Mouse (Mus musculus): Measurements from ENCODE around the gene Art4. TPM values are rescaled to one million over a fixed set of nuclear protein-coding genes. Genes with fewer than 3 reads are reported as not detected.

Art4 gene
- polyA plus RNA-seq (2017; shearing (Covaris generic)), result 1 to 10 TPM; 1.9 to 3.8 TPM

DNA sequence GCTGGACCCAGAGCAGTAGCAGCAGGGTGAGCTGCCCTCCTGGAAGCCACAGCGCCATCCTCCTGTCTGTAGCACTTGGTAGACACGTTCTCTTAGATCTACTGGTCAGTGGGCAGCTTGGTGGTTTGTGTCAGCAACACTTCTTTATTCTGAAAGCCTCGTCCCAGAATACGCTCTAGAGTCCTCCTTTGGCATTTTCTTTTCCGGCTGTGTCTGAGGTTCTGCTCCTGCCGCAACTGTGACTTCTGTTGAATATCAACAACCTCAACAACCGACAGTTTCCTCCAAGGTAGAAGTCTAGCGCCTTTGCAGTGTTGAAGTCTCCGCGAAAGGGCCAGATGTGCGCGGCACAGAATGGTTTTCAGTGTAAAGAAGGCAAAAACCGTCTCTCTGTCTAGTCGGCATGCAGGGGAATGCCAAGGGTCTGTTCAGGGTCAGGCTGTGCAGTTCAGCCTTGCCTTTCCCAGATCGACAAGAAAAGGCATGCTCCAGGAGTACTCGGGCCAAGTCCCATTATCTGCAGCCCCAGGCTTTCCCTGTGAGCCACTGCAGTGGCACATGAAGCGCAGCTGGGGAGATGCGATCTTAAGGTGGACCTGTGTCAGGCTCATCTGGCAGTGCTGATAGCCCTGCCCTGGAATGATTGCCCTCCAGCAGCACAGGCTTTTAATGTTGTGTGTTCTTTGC, at the start of gene Art4:
Gene Art4 (minus strand): TSS at position 548 of the 687 bp plus-strand sequence.

DNA sequence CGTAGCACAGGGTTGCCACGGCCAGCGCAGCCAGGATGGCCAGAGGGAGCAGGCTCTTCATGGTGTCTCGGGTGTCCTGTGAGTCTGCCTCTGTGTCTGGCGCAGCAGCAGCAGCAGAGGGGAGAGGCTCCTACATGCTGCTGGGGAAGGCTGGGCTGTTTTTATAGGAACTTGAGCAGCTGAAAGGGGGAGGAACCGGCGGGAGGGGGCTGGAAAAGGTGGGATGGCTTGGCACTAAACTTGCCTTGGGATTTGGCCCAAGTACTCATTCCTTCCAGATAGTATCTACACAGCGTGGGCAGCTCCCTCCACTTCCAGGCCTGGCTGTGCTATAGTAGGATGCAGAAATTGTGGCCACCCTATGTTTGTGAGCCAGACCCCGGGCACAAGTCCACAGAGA, 18.1 kb upstream of the Art4 start, which contains the start of gene Mgp:
Gene Mgp (minus strand): TSS at position 154 of the 400 bp plus-strand sequence.

GRCm38 (mm10) chr6:136835352-136835751, 22.2 kb downstream of the Art4 start, which contains the start of gene Smco3:
Gene Smco3, minus strand, starts transcription at chr6:136835452.

DNA sequence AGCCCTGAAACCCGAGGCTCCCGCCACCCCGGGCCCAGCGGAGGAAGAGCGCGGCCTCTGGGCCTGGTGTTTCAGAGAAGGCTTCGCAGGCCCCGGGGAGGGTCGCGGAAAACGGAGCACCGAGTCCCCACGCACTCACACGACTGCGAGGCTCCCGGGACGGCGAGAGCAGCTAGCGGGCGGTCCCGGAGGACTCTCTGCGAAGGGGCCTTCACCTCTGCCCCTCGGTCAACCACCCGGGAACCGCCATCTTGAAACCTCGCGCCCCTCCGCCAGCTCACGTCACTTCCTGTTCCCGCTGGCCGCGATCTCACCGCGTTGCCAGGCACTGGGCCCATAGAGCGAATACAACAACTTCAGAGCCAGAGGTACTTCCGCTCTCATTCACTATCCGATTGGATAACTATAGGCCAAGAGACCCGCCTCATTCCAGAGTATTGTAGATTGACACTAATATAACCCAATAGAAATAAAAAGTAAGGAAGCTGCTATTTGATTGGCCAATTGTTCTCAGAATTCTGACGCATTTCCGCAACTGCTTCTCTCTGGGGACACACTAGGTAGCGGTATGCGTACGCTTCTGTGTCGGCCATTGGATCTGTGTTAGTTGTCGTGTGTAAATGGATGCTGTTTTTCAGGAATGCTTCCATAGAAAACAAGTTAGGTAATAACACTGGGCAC, 29.5 kb downstream of the Art4 start, which contains the start of gene Wbp11:
Gene Wbp11 (minus strand): TSS at position 353 of the 681 bp plus-strand sequence.

DNA sequence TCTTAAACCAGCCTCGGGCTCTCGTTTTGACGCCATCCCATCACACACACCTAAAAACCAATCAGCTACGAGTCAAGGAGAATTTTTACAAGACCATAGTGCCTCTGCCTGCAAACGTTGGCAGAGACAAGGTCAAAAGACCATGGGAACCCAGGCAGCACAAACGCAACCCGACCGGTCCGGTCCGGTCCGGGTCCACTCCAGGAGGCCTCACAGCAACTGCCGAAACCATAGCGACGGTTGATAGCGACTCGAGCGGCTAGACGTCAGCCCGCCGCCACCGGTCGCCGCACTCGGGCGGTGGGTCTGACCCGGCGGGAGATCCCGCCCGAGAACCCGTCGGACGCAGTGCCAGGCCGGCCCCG, 30.0 kb downstream of the Art4 start, which contains the start of gene BC049715:
Gene BC049715 (plus strand): TSS at position 111 of the 365 bp plus-strand sequence.

DNA sequence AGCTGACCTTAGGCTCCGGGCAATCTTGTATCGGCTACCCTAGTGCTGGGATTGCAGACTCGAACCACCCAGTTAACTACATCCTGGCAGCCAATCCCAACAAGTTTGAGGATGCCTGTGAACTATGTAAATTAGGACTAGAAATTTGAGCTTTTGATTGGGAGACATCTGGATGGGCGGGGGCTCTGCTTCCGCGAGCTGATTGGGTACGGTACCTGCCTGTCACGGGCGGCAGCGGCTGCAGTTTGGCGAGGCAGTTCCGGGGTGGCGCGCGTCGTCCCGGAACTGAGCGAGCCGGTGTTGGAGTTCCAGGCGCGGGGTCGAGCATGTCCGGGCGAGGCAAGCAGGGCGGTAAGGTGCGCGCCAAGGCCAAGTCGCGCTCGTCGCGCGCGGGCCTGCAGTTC, 49.5 kb downstream of the Art4 start, which contains the start of gene H2afj:
Gene H2afj (plus strand): TSS at position 231 of the 404 bp plus-strand sequence.

DNA sequence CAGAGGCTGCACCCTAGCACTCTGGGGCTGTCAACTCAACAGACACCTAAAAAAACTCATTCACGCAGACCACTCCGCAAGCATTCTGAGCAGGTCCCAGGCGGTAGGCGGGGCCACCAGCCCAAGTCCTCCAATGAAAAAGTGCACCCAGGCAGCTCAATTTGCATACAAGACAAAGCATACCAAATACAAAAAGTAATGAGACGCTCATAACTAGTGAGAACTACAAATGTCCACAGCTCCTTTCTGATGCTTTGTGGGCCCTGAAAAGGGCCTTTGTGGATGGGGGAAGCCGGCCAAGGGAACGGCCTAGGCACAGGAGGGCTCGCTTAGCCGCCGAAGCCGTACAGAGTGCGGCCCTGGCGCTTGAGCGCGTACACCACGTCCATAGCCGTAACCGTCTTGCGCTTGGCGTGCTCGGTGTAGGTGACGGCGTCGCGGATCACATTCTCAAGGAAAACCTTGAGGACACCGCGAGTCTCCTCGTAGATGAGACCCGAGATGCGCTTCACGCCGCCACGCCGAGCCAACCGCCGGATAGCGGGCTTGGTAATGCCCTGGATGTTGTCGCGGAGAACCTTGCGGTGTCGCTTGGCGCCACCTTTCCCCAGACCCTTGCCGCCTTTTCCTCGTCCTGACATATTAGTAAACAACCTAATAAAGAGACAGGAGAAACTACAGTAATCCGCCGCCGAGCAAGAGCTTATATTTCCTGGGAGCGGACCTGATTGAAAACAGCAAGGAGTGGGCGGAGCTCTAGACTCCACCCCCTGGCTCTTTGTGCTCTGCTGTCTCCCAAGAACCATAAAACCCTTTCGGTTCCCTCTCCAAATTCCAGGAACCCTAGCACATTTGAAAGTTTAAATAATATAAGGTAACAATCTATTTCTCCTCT, 53.5 kb downstream of the Art4 start, which contains the start of gene Hist4h4:
Gene Hist4h4 (minus strand): TSS at position 677 of the 895 bp plus-strand sequence.

Other genes with a start within 250 kb of the Art4 start
- 1 to 10 TPM in 1 of 2 experiments, under 1 TPM in 1; 0.59 to 4.0 TPM for gene Plbd1, start 195.8 kb downstream of the Art4 start, polyA plus RNA-seq (2017; shearing (Covaris generic))
- gene Gucy2c, start 76.0 kb downstream of the Art4 start, polyA plus RNA-seq (2017; shearing (Covaris generic)), result under 1 TPM in 1 of 2 experiments, not detected in 1; 0.28 TPM
- 1 to 10 TPM; 1.5 to 1.6 TPM for gene Hist4h4, start 53.3 kb downstream of the Art4 start, polyA plus RNA-seq (2017; shearing (Covaris generic))
- 100 to 1,000 TPM; 142 to 168 TPM for gene H2afj, start 49.5 kb downstream of the Art4 start, polyA plus RNA-seq (2017; shearing (Covaris generic))
- gene BC049715, start 30.1 kb downstream of the Art4 start, polyA plus RNA-seq (2017; shearing (Covaris generic)), result 1 to 10 TPM; 3.4 to 4.0 TPM
- gene Wbp11, start 29.5 kb downstream of the Art4 start, polyA plus RNA-seq (2017; shearing (Covaris generic)), result 100 to 1,000 TPM; 104 to 132 TPM
- not detected for gene Smco3, start 22.3 kb downstream of the Art4 start, polyA plus RNA-seq (2017; shearing (Covaris generic))
- not detected for gene Mgp, start 18.1 kb upstream of the Art4 start, polyA plus RNA-seq (2017; shearing (Covaris generic))
- gene Erp27, start 64.4 kb upstream of the Art4 start, polyA plus RNA-seq (2017; shearing (Covaris generic)), result 1 to 10 TPM; 1.8 TPM
- 1 to 10 TPM in 1 of 2 experiments, under 1 TPM in 1; 0.42 to 1.6 TPM for gene Pde6h, start 66.1 kb upstream of the Art4 start, polyA plus RNA-seq (2017; shearing (Covaris generic))
- gene Arhgdib, start 84.2 kb upstream of the Art4 start, polyA plus RNA-seq (2017; shearing (Covaris generic)), result 1,000 to 10,000 TPM; 2,036 to 2,387 TPM